Mouse (Mus musculus): ENCODE data around the gene Ube2f. TPM values are rescaled to one million over a fixed set of nuclear protein-coding genes. Genes with fewer than 3 reads are reported as not detected.

Ube2f gene
- polyA plus RNA-seq, 1 experiment from 2014 or later, result 68.8 TPM

- no peaks in the 10 kb centered on the region for H3K36me3 ChIP-seq
- H3K27ac ChIP-seq (replicated peaks), result no peak overlapping the region
- no peaks in the 10 kb centered on the region for H3K9me3 ChIP-seq
- no peak overlapping the region for H3K4me3 ChIP-seq
- ATAC-seq (ENCODE audit: low read depth), result no peak
- no peak overlapping the region for H3K4me2 ChIP-seq
- WGBS, result 52% methylated on average over 1 of the region's 1 CpGs
- H3K27me3 ChIP-seq, result no peaks in the 10 kb centered on the region
- H3K9ac ChIP-seq, result no peak overlapping the region
- H3K4me1 ChIP-seq (replicated peaks), result peaks cover 2% of the 10 kb centered on the region; the same call in 1 of the 2 replicates
Observed at GRCm38 (mm10) chr1:91215981-91216380, 34.1 kb upstream of the Ube2f start.

GRCm38 (mm10) chr1:91216504-91217267 is 33.4 kb upstream of the Ube2f start:
- Histone ChIP-seq H3K9ac (no peak overlapping the region), H3K4me1 (replicated peaks) (no peaks in the 10 kb centered on the region; the same call in 1 of the 2 replicates), H3K27ac (replicated peaks) (no peak overlapping the region), H3K27me3 (no peaks in the 10 kb centered on the region), H3K4me3 (no peak overlapping the region), H3K36me3 (no peaks in the 10 kb centered on the region), H3K9me3 (no peaks in the 10 kb centered on the region), H3K4me2 (no peak overlapping the region)
- no peak for ATAC-seq (ENCODE audit: low read depth)
- 73% methylated on average over 10 of the region's 10 CpGs for WGBS

GRCm38 (mm10) chr1:91219641-91220321 is 30.3 kb upstream of the Ube2f start:
- Histone ChIP-seq H3K4me1 (replicated peaks) (no peaks in the 10 kb centered on the region), H3K9me3 (no peaks in the 10 kb centered on the region), H3K9ac (no peak overlapping the region), H3K4me3 (no peak overlapping the region), H3K4me2 (no peak overlapping the region), H3K36me3 (no peaks in the 10 kb centered on the region), H3K27me3 (no peaks in the 10 kb centered on the region), H3K27ac (replicated peaks) (no peak overlapping the region)
- ATAC-seq (ENCODE audit: low read depth), result no peak
- WGBS, result 85% methylated on average over 7 of the region's 7 CpGs

GRCm38 (mm10) chr1:91220322-91220672 is 29.8 kb upstream of the Ube2f start:
- Histone ChIP-seq H3K27ac (replicated peaks) (no peak overlapping the region), H3K4me2 (no peak overlapping the region), H3K9me3 (no peaks in the 10 kb centered on the region), H3K4me3 (no peak overlapping the region), H3K27me3 (no peaks in the 10 kb centered on the region), H3K36me3 (no peaks in the 10 kb centered on the region), H3K9ac (no peak overlapping the region), H3K4me1 (replicated peaks) (no peaks in the 10 kb centered on the region)
- 87% methylated on average over 3 of the region's 3 CpGs for WGBS
- ATAC-seq (ENCODE audit: low read depth), result no peak

GRCm38 (mm10) chr1:91226562-91226961 is 23.5 kb upstream of the Ube2f start:
- Histone ChIP-seq H3K4me2 (no peak overlapping the region), H3K9ac (no peak overlapping the region)
- no peak for ATAC-seq (ENCODE audit: low read depth)

GRCm38 (mm10) chr1:91227381-91228054 is 22.6 kb upstream of the Ube2f start:
- no peak for ATAC-seq (ENCODE audit: low read depth)
- H3K4me1 ChIP-seq (replicated peaks), result no peaks in the 10 kb centered on the region
- no peak overlapping the region for H3K27ac ChIP-seq (replicated peaks)
- H3K4me3 ChIP-seq, result no peak overlapping the region
- H3K36me3 ChIP-seq, result no peaks in the 10 kb centered on the region
- H3K4me2 ChIP-seq, result no peak overlapping the region
- 65% methylated on average over 15 of the region's 15 CpGs for WGBS
- no peaks in the 10 kb centered on the region for H3K27me3 ChIP-seq
- H3K9me3 ChIP-seq, result no peaks in the 10 kb centered on the region
- no peak overlapping the region for H3K9ac ChIP-seq

More at GRCm38 (mm10) chr1:91226562-91226961, 23.5 kb upstream of the Ube2f start:
- WGBS, result 85% methylated on average over 4 of the region's 4 CpGs
- no peaks in the 10 kb centered on the region for H3K4me1 ChIP-seq (replicated peaks)
- no peak overlapping the region for H3K27ac ChIP-seq (replicated peaks)
- no peak overlapping the region for H3K4me3 ChIP-seq
- no peaks in the 10 kb centered on the region for H3K9me3 ChIP-seq
- H3K36me3 ChIP-seq, result no peaks in the 10 kb centered on the region
- no peaks in the 10 kb centered on the region for H3K27me3 ChIP-seq

GRCm38 (mm10) chr1:91231142-91231541 is 19.0 kb upstream of the Ube2f start:
- Histone ChIP-seq H3K4me1 (replicated peaks) (no peaks in the 10 kb centered on the region), H3K9ac (no peak overlapping the region), H3K27ac (replicated peaks) (no peak overlapping the region), H3K4me2 (no peak overlapping the region), H3K4me3 (no peak overlapping the region), H3K9me3 (no peaks in the 10 kb centered on the region), H3K36me3 (no peaks in the 10 kb centered on the region), H3K27me3 (no peaks in the 10 kb centered on the region)
- ATAC-seq (ENCODE audit: low read depth), result no peak
- 81% methylated on average over 6 of the region's 6 CpGs for WGBS

GRCm38 (mm10) chr1:91231896-91232295 is 18.2 kb upstream of the Ube2f start:
- no peaks in the 10 kb centered on the region for H3K36me3 ChIP-seq
- no peaks in the 10 kb centered on the region for H3K4me1 ChIP-seq (replicated peaks)
- no peak for ATAC-seq (ENCODE audit: low read depth)
- no peaks in the 10 kb centered on the region for H3K27me3 ChIP-seq
- H3K27ac ChIP-seq (replicated peaks), result no peak overlapping the region
- no peak overlapping the region for H3K4me3 ChIP-seq
- H3K4me2 ChIP-seq, result no peak overlapping the region
- H3K9ac ChIP-seq, result no peak overlapping the region
- WGBS, result 64% methylated on average over 5 of the region's 5 CpGs
- no peaks in the 10 kb centered on the region for H3K9me3 ChIP-seq

GRCm38 (mm10) chr1:91235395-91235794 is 14.7 kb upstream of the Ube2f start:
- Histone ChIP-seq H3K27ac (replicated peaks) (no peak overlapping the region), H3K4me1 (replicated peaks) (no peaks in the 10 kb centered on the region), H3K27me3 (no peaks in the 10 kb centered on the region), H3K9me3 (no peaks in the 10 kb centered on the region), H3K4me2 (no peak overlapping the region), H3K4me3 (no peak overlapping the region), H3K9ac (no peak overlapping the region), H3K36me3 (no peaks in the 10 kb centered on the region)
- 79% methylated on average over 5 of the region's 5 CpGs for WGBS
- no peak for ATAC-seq (ENCODE audit: low read depth)

GRCm38 (mm10) chr1:91237676-91238075 is 12.4 kb upstream of the Ube2f start:
- H3K4me1 ChIP-seq (replicated peaks), result no peaks in the 10 kb centered on the region
- no peak overlapping the region for H3K27ac ChIP-seq (replicated peaks)
- H3K9me3 ChIP-seq, result no peaks in the 10 kb centered on the region
- no peaks in the 10 kb centered on the region for H3K27me3 ChIP-seq
- no peak overlapping the region for H3K4me3 ChIP-seq
- H3K4me2 ChIP-seq, result no peak overlapping the region
- no peaks in the 10 kb centered on the region for H3K36me3 ChIP-seq
- no peak for ATAC-seq (ENCODE audit: low read depth)
- H3K9ac ChIP-seq, result no peak overlapping the region
- WGBS, result 81% methylated on average over 6 of the region's 6 CpGs

GRCm38 (mm10) chr1:91239112-91239511 is 11.0 kb upstream of the Ube2f start:
- Histone ChIP-seq H3K4me3 (no peak overlapping the region), H3K9me3 (no peaks in the 10 kb centered on the region), H3K27me3 (no peaks in the 10 kb centered on the region), H3K4me2 (no peak overlapping the region), H3K9ac (no peak overlapping the region), H3K4me1 (replicated peaks) (no peaks in the 10 kb centered on the region), H3K36me3 (no peaks in the 10 kb centered on the region), H3K27ac (replicated peaks) (no peak overlapping the region)
- no peak for ATAC-seq (ENCODE audit: low read depth)
- WGBS, result 23% methylated on average over 5 of the region's 5 CpGs

- Histone ChIP-seq H3K36me3 (no peaks in the 10 kb centered on the region), H3K4me3 (no peak overlapping the region), H3K9me3 (no peaks in the 10 kb centered on the region), H3K4me1 (replicated peaks) (no peaks in the 10 kb centered on the region), H3K4me2 (no peak overlapping the region), H3K9ac (no peak overlapping the region), H3K27ac (replicated peaks) (no peak overlapping the region), H3K27me3 (no peaks in the 10 kb centered on the region)
- no peak for ATAC-seq (ENCODE audit: low read depth)
- 82% methylated on average over 1 of the region's 1 CpGs for WGBS
Observed at GRCm38 (mm10) chr1:91239800-91240199, 10.3 kb upstream of the Ube2f start.
